ENCODE assay signal across 12 mouse cellular contexts in genomic region chrX:151018798-151019197, GRCm38 (mm10). TPM values are rescaled to one million over a fixed set of nuclear protein-coding genes. Genes with fewer than 3 reads are reported as not detected.
A peak's percentile ranks its signal among the peaks of the same experiment; 100 is the strongest.
DNase-seq lines count a peak whose midpoint lies in the region; ATAC-seq and TF ChIP-seq lines count a peak whose summit lies in the region.
"Had no signal": no experiment of that assay in that cellular context is flagged by ENCODE, and none has a peak within 500 bp of the region (broad histone marks: within the 10 kb centered on the region; RNA-seq: fewer than 3 reads in every experiment).

No protein-coding gene starts in this region.

- TF ChIP-seq CTCF in hindbrain, postnatal 0 days (IDR thresholded peaks at IDR 0.05; ENCODE audit: low read depth), result no peak

- 79% methylated on average over 3 of the region's 3 CpGs for WGBS in midbrain, embryonic 10.5 days
- 71% methylated on average over 3 of the region's 3 CpGs for WGBS in midbrain, embryonic 11.5 days
- 74% methylated on average over 3 of the region's 3 CpGs for WGBS in embryonic facial prominence, embryonic 14.5 days
- WGBS in hindbrain, postnatal 0 days, result 80% methylated on average over 3 of the region's 3 CpGs
- WGBS in neural tube, embryonic 15.5 days, result 86% methylated on average over 3 of the region's 3 CpGs

- no peaks in the 10 kb centered on the region for H3K9me3 ChIP-seq in midbrain, embryonic 10.5 days (replicated peaks)
- no peaks in the 10 kb centered on the region for H3K9me3 ChIP-seq in midbrain, embryonic 11.5 days (ENCODE audit: control insufficient read depth, low read length)
- no peaks in the 10 kb centered on the region for H3K9me3 ChIP-seq in embryonic facial prominence, embryonic 14.5 days (ENCODE audit: control insufficient read depth, low read length)
- H3K9me3 ChIP-seq in hindbrain, postnatal 0 days (ENCODE audit: low read length), result no peaks in the 10 kb centered on the region
- no peaks in the 10 kb centered on the region for H3K9me3 ChIP-seq in neural tube, embryonic 15.5 days (replicated peaks)
- H3K9me3 ChIP-seq: G1E had no signal

- no peak overlapping the region for H3K9ac ChIP-seq in midbrain, embryonic 11.5 days (ENCODE audit: low read length)
- H3K9ac ChIP-seq in embryonic facial prominence, embryonic 14.5 days (ENCODE audit: low read depth, low read length), result no peak overlapping the region
- no peak overlapping the region for H3K9ac ChIP-seq in hindbrain, postnatal 0 days (replicated peaks; ENCODE audit: low read length)
- 0 out of 2 replicates have a peak overlapping the region, but pooled peaks have one; percentile 37 for H3K9ac ChIP-seq in neural tube, embryonic 15.5 days (replicated peaks)

- H3K4me1 ChIP-seq in midbrain, embryonic 10.5 days, result peaks cover 11% of the 10 kb centered on the region
- peaks cover 3% of the 10 kb centered on the region; the same call in 1 of the 2 replicates for H3K4me1 ChIP-seq in midbrain, embryonic 11.5 days (ENCODE audit: control insufficient read depth, insufficient read depth, low read length)
- 0 out of 2 replicates have a peak, but pooled peaks cover 4% of the 10 kb centered on the region for H3K4me1 ChIP-seq in embryonic facial prominence, embryonic 14.5 days (ENCODE audit: control insufficient read depth, insufficient read depth, low read length)
- no peaks in the 10 kb centered on the region for H3K4me1 ChIP-seq in hindbrain, postnatal 0 days (ENCODE audit: insufficient read depth, low read length)
- peaks cover 5% of the 10 kb centered on the region; the same call in 1 of the 2 replicates for H3K4me1 ChIP-seq in neural tube, embryonic 15.5 days

- no peak for ATAC-seq in midbrain, embryonic 11.5 days (ENCODE audit: low FRiP score)
- ATAC-seq in embryonic facial prominence, embryonic 14.5 days (ENCODE audit: low read depth), result no peak
- ATAC-seq in hindbrain, postnatal 0 days, result no peak
- no peak for ATAC-seq in neural tube, embryonic 15.5 days (ENCODE audit: low FRiP score)

- DNase-seq in midbrain, embryonic 10.5 days (ENCODE audit: low spot score), result no peak
- no peak for DNase-seq in midbrain, embryonic 11.5 days (ENCODE audit: low spot score, missing footprints)
- DNase-seq in embryonic facial prominence, embryonic 14.5 days (ENCODE audit: low spot score), result no peak
- no peak for DNase-seq in hindbrain, postnatal 0 days (ENCODE audit: low spot score)
- DNase-seq in cerebellum, adult 11-12 months, result no peak
- DNase-seq in left cerebral cortex, postnatal 14 days (ENCODE audit: low spot score in 2 of 2), result no peak
- DNase-seq: adrenal gland, adult 8-10 months; heart, postnatal 14 days; kidney, postnatal 10 days; lung, postnatal 14 days had no signal

- H3K27me3 ChIP-seq in midbrain, embryonic 10.5 days (ENCODE audit: low read depth, poor library complexity, severe bottlenecking), result peaks cover 4% of the 10 kb centered on the region
- H3K27me3 ChIP-seq in midbrain, embryonic 11.5 days (ENCODE audit: control insufficient read depth, insufficient read depth, low read length), result no peaks in the 10 kb centered on the region
- no peaks in the 10 kb centered on the region for H3K27me3 ChIP-seq in embryonic facial prominence, embryonic 14.5 days (replicated peaks; ENCODE audit: control insufficient read depth, insufficient read depth, low read length)
- no peaks in the 10 kb centered on the region for H3K27me3 ChIP-seq in hindbrain, postnatal 0 days (ENCODE audit: insufficient read depth, low read length)
- H3K27me3 ChIP-seq in neural tube, embryonic 15.5 days (replicated peaks), result no peaks in the 10 kb centered on the region

- H3K4me3 ChIP-seq in midbrain, embryonic 10.5 days, result peak overlapping the region; percentile 57
- no peak overlapping the region for H3K4me3 ChIP-seq in midbrain, embryonic 11.5 days (ENCODE audit: low read depth, low read length)
- H3K4me3 ChIP-seq in embryonic facial prominence, embryonic 14.5 days (ENCODE audit: low read depth, low read length), result no peak overlapping the region
- H3K4me3 ChIP-seq in hindbrain, postnatal 0 days (ENCODE audit: low read length), result no peak overlapping the region
- peak overlapping the region; percentile 49 for H3K4me3 ChIP-seq in neural tube, embryonic 15.5 days (replicated peaks)

- H3K27ac ChIP-seq in midbrain, embryonic 10.5 days (replicated peaks), result no peak overlapping the region
- H3K27ac ChIP-seq in midbrain, embryonic 11.5 days (ENCODE audit: low read depth, low read length), result no peak overlapping the region
- H3K27ac ChIP-seq in embryonic facial prominence, embryonic 14.5 days (replicated peaks; ENCODE audit: low read depth, low read length), result no peak overlapping the region
- peak overlapping the region; percentile 81; the same call in 1 of the 2 replicates for H3K27ac ChIP-seq in hindbrain, postnatal 0 days
- H3K27ac ChIP-seq in neural tube, embryonic 15.5 days (replicated peaks), result peak overlapping the region; percentile 87; the same call in 1 of the 2 replicates

- peaks cover 10% of the 10 kb centered on the region for H3K36me3 ChIP-seq in midbrain, embryonic 10.5 days
- H3K36me3 ChIP-seq in midbrain, embryonic 11.5 days (ENCODE audit: control insufficient read depth, insufficient read depth, low read length), result no peaks in the 10 kb centered on the region
- 0 out of 2 replicates have a peak, but pooled peaks cover 4% of the 10 kb centered on the region for H3K36me3 ChIP-seq in embryonic facial prominence, embryonic 14.5 days (ENCODE audit: control insufficient read depth, insufficient read depth, low read length)
- no peaks in the 10 kb centered on the region for H3K36me3 ChIP-seq in hindbrain, postnatal 0 days (ENCODE audit: insufficient read depth, low read length)
- no peaks in the 10 kb centered on the region for H3K36me3 ChIP-seq in neural tube, embryonic 15.5 days

- no peak overlapping the region for H3K4me2 ChIP-seq in midbrain, embryonic 11.5 days
- peak overlapping the region; percentile 54 for H3K4me2 ChIP-seq in embryonic facial prominence, embryonic 14.5 days (ENCODE audit: low read depth, low read length)
- H3K4me2 ChIP-seq in hindbrain, postnatal 0 days (ENCODE audit: low read depth, low read length), result peak overlapping the region; percentile 58; the same call in 1 of the 2 replicates
- peak overlapping the region; percentile 56 for H3K4me2 ChIP-seq in neural tube, embryonic 15.5 days

- intact Hi-C loops in left cerebral cortex, postnatal 14 days (cut with DNase I), result no loop called here

RNA-seq across cellular contexts. Expression of gene Gnl3l, which starts 1.7 kb away (rescaled TPM):
- polyA plus RNA-seq in midbrain, embryonic 10.5 days (2016; fragmentation: Nextera tagmentation; extraction: Ambion mirVana), result 39.9 and 46.3 TPM in 2 replicates
- 48.2 and 48.5 TPM in 2 replicates for polyA plus RNA-seq in midbrain, embryonic 11.5 days (2014; fragmentation: Nextera tagmentation; extraction: Ambion mirVana)
- 24.0 and 24.7 TPM in 2 replicates for polyA plus RNA-seq in embryonic facial prominence, embryonic 14.5 days (2014; fragmentation: Nextera tagmentation; extraction: Ambion mirVana)
- 125 and 130 TPM in 2 replicates for total RNA-seq in hindbrain, postnatal 0 days (2014; rRNA removed)
- polyA plus RNA-seq in hindbrain, postnatal 0 days (2015; fragmentation: Nextera tagmentation; extraction: Ambion mirVana), result 105 TPM in 2 replicates
- polyA plus RNA-seq in neural tube, embryonic 15.5 days (2015; fragmentation: Nextera tagmentation; extraction: Ambion mirVana), result 71.3 and 82.0 TPM in 2 replicates
- 100 to 1,000 TPM; 206 to 207 TPM for total RNA-seq in left cerebral cortex, postnatal 14 days (2021)

RNA-seq across cellular contexts. Expression of gene Fgd1, which starts 27.2 kb away (rescaled TPM):
- polyA plus RNA-seq in midbrain, embryonic 10.5 days (2016; fragmentation: Nextera tagmentation; extraction: Ambion mirVana), result 8.4 and 8.5 TPM in 2 replicates
- 7.6 and 8.6 TPM in 2 replicates for polyA plus RNA-seq in midbrain, embryonic 11.5 days (2014; fragmentation: Nextera tagmentation; extraction: Ambion mirVana)
- 11.9 and 13.2 TPM in 2 replicates for polyA plus RNA-seq in embryonic facial prominence, embryonic 14.5 days (2014; fragmentation: Nextera tagmentation; extraction: Ambion mirVana)
- 46.3 and 50.6 TPM in 2 replicates for total RNA-seq in hindbrain, postnatal 0 days (2014; rRNA removed)
- 12.4 and 12.7 TPM in 2 replicates for polyA plus RNA-seq in hindbrain, postnatal 0 days (2015; fragmentation: Nextera tagmentation; extraction: Ambion mirVana)
- polyA plus RNA-seq in neural tube, embryonic 15.5 days (2015; fragmentation: Nextera tagmentation; extraction: Ambion mirVana), result 13.3 and 15.1 TPM in 2 replicates
- 10 to 100 TPM; 21.6 to 23.0 TPM for total RNA-seq in left cerebral cortex, postnatal 14 days (2021)
- total RNA-seq: G1E had no signal
- polyA plus RNA-seq: G1E had no signal

Comparison
In these comparisons a context has a peak if more than half of its experiments do, and no peak if none do; other contexts are left out.
1. H3K4me3 ChIP-seq: peak in midbrain, embryonic 10.5 days (single experiment) and neural tube, embryonic 15.5 days (single experiment); none in midbrain, embryonic 11.5 days (single experiment), embryonic facial prominence, embryonic 14.5 days (single experiment) and hindbrain, postnatal 0 days (single experiment).
2. H3K27ac ChIP-seq: peak in hindbrain, postnatal 0 days (single experiment) and neural tube, embryonic 15.5 days (single experiment); none in midbrain, embryonic 10.5 days (single experiment), midbrain, embryonic 11.5 days (single experiment) and embryonic facial prominence, embryonic 14.5 days (single experiment).